Mouse (Mus musculus) midbrain, embryonic 11.5 days (tissue): ENCODE measurements at regions not wholly inside any gene's neighbourhood (a gene's known extent, or its start where the extent isn't known, plus 50 kb on each side); places are given as distances from the start of the nearest gene placed in this dataset.

Experiments
- ATAC-seq: fragments of 200-750 bp; cut with Nextera tagmentation; 2 replicates; pipeline ENCODE4 v1.8.0; 2017; ENCODE audit warnings: moderate TSS enrichment, moderate library complexity; ENCODE audit not compliant: low FRiP score
- DNase-seq: peaks from one replicate; pipeline ENCODE4 v3.0.0; 2015; ENCODE audit warnings: low spot score; ENCODE audit errors: missing footprints
- H3K27ac ChIP-seq: fragments of 300-500 bp; sonication (generic); 2 replicates; pipeline ENCODE4 v1.5.1; 2014; ENCODE audit warnings: low read depth, low read length
- H3K27me3 ChIP-seq: fragments of 300-500 bp; sonication (generic); 2 replicates; pipeline ENCODE4 v1.6.1; 2014; ENCODE audit warnings: mild to moderate bottlenecking, low read length, moderate library complexity, mixed read lengths; ENCODE audit not compliant: control insufficient read depth, insufficient read depth
- H3K36me3 ChIP-seq: fragments of 300-500 bp; sonication (generic); 2 replicates; pipeline ENCODE4 v1.6.1; 2014; ENCODE audit warnings: mild to moderate bottlenecking, low read length, moderate library complexity, mixed read lengths; ENCODE audit not compliant: control insufficient read depth, insufficient read depth
- H3K4me1 ChIP-seq: fragments of 300-500 bp; sonication (generic); 2 replicates; pipeline ENCODE4 v1.6.1; 2014; ENCODE audit warnings: low read length; ENCODE audit not compliant: control insufficient read depth, insufficient read depth
- H3K4me2 ChIP-seq: fragments of 300-500 bp; sonication (generic); 2 replicates; pipeline ENCODE4 v1.6.1; 2014; ENCODE audit warnings: mild to moderate bottlenecking, moderate library complexity
- H3K4me3 ChIP-seq: fragments of 300-500 bp; sonication (generic); 2 replicates; pipeline ENCODE4 v1.5.1; 2014; ENCODE audit warnings: low read depth, low read length
- H3K9ac ChIP-seq: fragments of 300-500 bp; sonication (generic); 2 replicates; pipeline ENCODE4 v1.6.1; 2014; ENCODE audit warnings: low read length
- H3K9me3 ChIP-seq: fragments of 300-500 bp; sonication (generic); 2 replicates; pipeline ENCODE4 v1.6.1; 2016; ENCODE audit warnings: low read length; ENCODE audit not compliant: control insufficient read depth
- WGBS: fragments of 180-500 bp; shearing (Covaris S2); extraction: QIAGEN DNeasy Blood & Tissue Kit; methylation state at CpG from one replicate; pipeline ENCODE4 v1.1.7; 2014; 5-methylcytosine and 5-hydroxymethylcytosine counted together

DNA sequence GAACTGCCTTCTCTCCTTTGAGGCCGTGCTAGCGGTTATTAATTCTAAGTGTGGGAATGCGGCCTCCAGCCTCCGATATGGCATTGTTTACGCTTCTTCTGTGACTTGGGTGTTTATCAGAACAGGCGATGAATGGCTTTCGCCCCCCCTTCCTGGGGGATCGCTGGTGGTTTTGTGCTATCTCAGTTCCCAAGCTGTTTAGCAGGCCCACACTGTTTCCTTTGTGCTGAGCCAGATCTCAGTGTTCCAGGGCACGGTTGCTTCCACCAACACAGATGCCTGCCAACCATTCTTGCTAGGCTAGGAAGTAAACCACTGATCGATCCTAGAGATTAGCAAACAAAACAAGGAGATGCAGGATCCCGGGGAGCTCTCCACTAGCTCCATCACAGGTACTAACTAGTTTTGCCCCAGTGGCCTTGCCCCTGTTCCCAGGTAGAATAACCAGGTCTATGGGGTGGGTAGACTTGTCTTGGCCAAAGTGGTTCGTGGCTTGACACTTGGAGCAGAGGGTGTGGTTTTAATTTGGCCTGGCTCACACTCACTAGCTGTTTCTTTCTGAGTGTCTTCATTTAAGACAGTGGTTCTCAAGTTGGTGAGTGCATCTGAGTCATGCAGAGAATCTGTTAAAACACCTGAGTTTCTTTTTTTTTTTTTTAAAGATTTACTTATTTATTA is 50.9 kb upstream of the Ahctf1 start:
- H3K27ac ChIP-seq, result no peak overlapping the region
- no peak for ATAC-seq
- WGBS, result 70% methylated on average over 12 of the region's 12 CpGs
- no peaks in the 10 kb centered on the region for H3K9me3 ChIP-seq
- H3K36me3 ChIP-seq, result no peaks in the 10 kb centered on the region
- H3K9ac ChIP-seq, result no peak overlapping the region
- H3K4me2 ChIP-seq, result no peak overlapping the region
- no peaks in the 10 kb centered on the region for H3K27me3 ChIP-seq
- H3K4me1 ChIP-seq, result no peaks in the 10 kb centered on the region
- DNase-seq, result peak; percentile 72
- no peak overlapping the region for H3K4me3 ChIP-seq
